Mouse (Mus musculus): ENCODE measurements at regions not wholly inside any gene's neighbourhood (a gene's known extent, or its start where the extent isn't known, plus 50 kb on each side); places are given as distances from the start of the nearest gene placed in this dataset.

DNA sequence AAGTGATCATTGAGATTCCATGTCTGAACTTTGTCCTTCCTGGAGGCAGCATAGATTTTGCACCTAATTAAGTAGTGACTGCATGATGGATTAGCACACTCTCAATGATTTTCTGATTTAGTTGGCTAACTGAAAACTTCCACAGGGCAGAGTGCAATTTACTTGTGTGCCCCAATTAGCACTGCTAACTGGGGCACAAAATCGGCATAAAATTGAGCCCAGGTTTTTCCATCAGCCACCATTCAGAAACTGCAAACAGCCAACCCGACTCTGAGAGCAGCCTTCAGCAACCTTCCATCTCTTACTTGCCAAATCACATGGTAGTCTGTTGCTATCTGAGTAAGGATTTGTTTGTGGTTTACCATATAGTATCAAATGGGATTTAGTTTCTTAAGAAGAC, 1384.1 kb upstream of the Acvr2a start:
- TF ChIP-seq CTCF (IDR thresholded peaks at IDR 0.05) (no peak), POLR2A (IDR thresholded peaks at IDR 0.05; ENCODE audit: insufficient read depth, low read depth, low read length) (no peak), EP300 (IDR thresholded peaks at IDR 0.05; ENCODE audit: insufficient read depth, low read depth, low read length) (no peak)

Measured in heart, adult 2 months (tissue).